Mouse (Mus musculus): ENCODE results near the gene Hist1h3e.

- TF ChIP-seq CTCF (IDR thresholded peaks at IDR 0.05) = no peak
- no peak for TF ChIP-seq EP300 (IDR thresholded peaks at IDR 0.05)
Measured at GRCm38 (mm10) chr13:23552962-23553361, 9.2 kb downstream of the Hist1h3e start, which contains the start of gene Hist1h1d.

Measured in lung, postnatal 0 days (tissue).